Mouse (Mus musculus): Measurements from ENCODE around the gene Fscn3.
A peak's percentile ranks its signal among the peaks of the same experiment; 100 is the strongest.

Gene Fscn3

GRCm38 (mm10) chr6:28427096-28427839, at the start of gene Fscn3:
Gene Fscn3 (plus strand): TSS chr6:28427789.
- DNase-seq, result peak; percentile 53 to 59

- DNase-seq, result no peak
These were observed 45.6 kb upstream of the Fscn3 start for GRCm38 (mm10) chr6:28381983-28382382.

GRCm38 (mm10) chr6:28385169-28385568, 42.4 kb upstream of the Fscn3 start:
- peak in 1 of 2 experiments; percentile 5 for DNase-seq

GRCm38 (mm10) chr6:28389038-28389437, 38.6 kb upstream of the Fscn3 start:
- no peak for DNase-seq

- DNase-seq, result peak in 1 of 2 experiments; percentile 7
These were observed 31.3 kb upstream of the Fscn3 start for GRCm38 (mm10) chr6:28396051-28396852.

- peak; percentile 39 to 51 for DNase-seq
These were observed 30.6 kb upstream of the Fscn3 start for GRCm38 (mm10) chr6:28396853-28397457.

- DNase-seq, result peak; percentile 46 to 55
These were observed 29.8 kb upstream of the Fscn3 start, which contains the start of gene Zfp800 for GRCm38 (mm10) chr6:28397681-28398203. Gene Zfp800 (minus strand): TSS chr6:28398005.

GRCm38 (mm10) chr6:28398726-28399125, 28.9 kb upstream of the Fscn3 start:
- peak; percentile 13 to 19 for DNase-seq

- DNase-seq, result peak; percentile 16 to 26
These were observed 27.8 kb upstream of the Fscn3 start for GRCm38 (mm10) chr6:28399791-28400190.

GRCm38 (mm10) chr6:28410053-28410452, 17.5 kb upstream of the Fscn3 start:
- no peak for DNase-seq

GRCm38 (mm10) chr6:28411236-28411635, 16.4 kb upstream of the Fscn3 start:
- no peak for DNase-seq

- no peak for DNase-seq
These were observed 10.6 kb upstream of the Fscn3 start for GRCm38 (mm10) chr6:28416981-28417380.

- peak; percentile 82 to 90 for DNase-seq
These were observed 9.1 kb upstream of the Fscn3 start for GRCm38 (mm10) chr6:28418449-28418848.

GRCm38 (mm10) chr6:28419673-28420072, 7.9 kb upstream of the Fscn3 start:
- peak in 1 of 2 experiments; percentile 16 for DNase-seq

- DNase-seq, result peak; percentile 15 to 27
These were observed 7.2 kb upstream of the Fscn3 start for GRCm38 (mm10) chr6:28420361-28420760.

GRCm38 (mm10) chr6:28420865-28421264, 6.7 kb upstream of the Fscn3 start:
- peak in 1 of 2 experiments; percentile 8 for DNase-seq

- DNase-seq, result peak; percentile 95 to 96
These were observed 6.1 kb upstream of the Fscn3 start for GRCm38 (mm10) chr6:28421469-28422000.

GRCm38 (mm10) chr6:28422651-28423290, 4.8 kb upstream of the Fscn3 start:
- peak in 1 of 2 experiments; percentile 12 for DNase-seq

GRCm38 (mm10) chr6:28423313-28423712, 4.3 kb upstream of the Fscn3 start, which contains the start of gene Arf5:
Gene Arf5 (plus strand): TSS chr6:28423560.
- DNase-seq, result peak; percentile 98 to 99

GRCm38 (mm10) chr6:28423767-28424695, 3.6 kb upstream of the Fscn3 start:
- DNase-seq, result peak; percentile 76 to 79

GRCm38 (mm10) chr6:28425019-28425418, 2.6 kb upstream of the Fscn3 start:
- DNase-seq, result peak; percentile 19 to 36
